Mouse (Mus musculus): ENCODE measurements around the gene Rsph6a.

DNA sequence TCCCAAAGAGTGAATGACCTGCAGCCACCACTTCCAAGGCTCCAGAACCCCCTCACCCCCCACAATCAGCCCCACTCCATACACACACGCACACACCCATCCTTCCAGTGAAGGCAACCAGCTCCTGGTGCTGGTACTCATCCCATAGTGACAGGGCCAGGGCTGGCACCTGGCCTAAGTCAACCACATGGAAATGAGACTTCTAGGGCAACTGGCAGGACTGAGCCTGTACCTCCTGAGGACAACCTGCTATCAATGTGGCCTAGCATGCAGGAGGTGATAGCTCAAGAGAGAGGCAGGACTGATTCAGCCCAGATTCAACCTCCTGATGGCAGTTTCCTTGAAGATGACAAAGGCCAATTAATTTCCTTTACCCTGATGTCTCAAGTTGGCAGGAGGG lies 45.8 kb downstream of the Rsph6a start:
- no peak for TF ChIP-seq POLR2A (IDR thresholded peaks at IDR 0.05; ENCODE audit: low read depth, low read length)
- TF ChIP-seq CTCF (IDR thresholded peaks at IDR 0.05; ENCODE audit: extremely low read depth, insufficient read depth, insufficient read length, insufficient replicate concordance): no peak

All from spleen, adult 2 months (tissue).